Mouse (Mus musculus) thymus, postnatal 36 days (tissue): Measurements from ENCODE around the gene Pkd1l2.
A peak's percentile ranks its signal among the peaks of the same experiment; 100 is the strongest.

Experiments
- DNase-seq, 2 experiments: peaks; one replicate each; pipeline ENCODE4 v3.0.0; 2022; ENCODE audit warnings: mixed read lengths in 2 of 2

Gene Pkd1l2

DNA sequence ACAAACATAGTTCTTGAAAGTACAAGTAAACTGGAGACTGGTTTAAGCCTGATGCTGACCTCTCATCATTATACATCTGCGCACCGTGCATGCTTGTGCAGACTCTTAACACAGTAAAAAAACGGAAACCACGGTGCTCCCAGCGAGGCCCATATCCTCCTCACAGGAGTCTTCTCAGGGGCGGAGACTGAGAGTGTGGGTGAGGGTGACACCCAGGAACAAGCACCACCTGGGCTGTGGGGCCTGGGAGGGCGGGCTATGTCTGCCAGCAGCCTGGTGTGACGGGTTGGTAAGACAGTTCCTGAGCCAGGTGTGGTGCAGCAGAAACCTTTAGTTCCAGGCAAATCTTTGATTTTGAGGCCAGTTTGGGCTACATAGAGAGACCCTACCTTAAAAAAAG is 129.8 kb downstream of the Pkd1l2 start:
- DNase-seq, result peak; percentile 71 to 83

DNA sequence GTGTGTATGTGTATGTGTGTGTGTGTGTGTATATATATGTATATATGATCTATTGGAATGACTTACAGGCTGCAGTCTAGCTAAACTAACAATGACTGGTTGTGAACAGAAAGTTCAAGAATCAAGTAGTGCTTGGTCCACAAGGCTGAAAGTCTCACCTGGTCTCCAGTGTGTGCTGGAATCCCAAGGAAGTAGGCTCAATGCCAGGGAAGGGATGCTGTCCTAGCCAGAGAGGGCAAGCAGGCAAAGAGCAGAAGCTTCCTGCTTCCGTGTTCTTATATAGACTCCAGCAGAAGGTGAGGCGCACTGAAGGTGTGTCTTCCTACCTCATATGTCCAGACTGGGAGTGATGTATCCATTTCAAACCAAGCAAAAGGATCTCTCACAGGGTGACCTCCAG is 130.5 kb downstream of the Pkd1l2 start:
- DNase-seq, result no peak

DNA sequence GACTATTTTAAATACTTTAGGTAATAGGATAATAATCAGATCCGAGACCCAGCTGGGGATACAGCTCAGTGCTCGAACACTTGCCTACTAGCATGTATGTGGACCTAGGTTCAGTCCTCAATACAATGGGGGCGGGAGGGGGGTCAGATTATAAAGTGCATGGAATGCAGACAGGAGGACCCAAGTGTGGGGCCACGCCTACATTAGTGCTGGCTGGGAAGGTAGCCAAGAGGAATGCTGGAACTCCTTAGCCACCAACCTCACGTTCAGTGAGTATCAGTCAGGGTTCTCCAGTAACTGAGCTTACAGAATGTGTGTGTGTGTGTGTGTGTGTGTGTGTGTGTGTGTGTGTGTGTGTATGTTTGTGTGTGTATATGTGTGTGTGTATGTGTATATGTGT is 130.9 kb downstream of the Pkd1l2 start:
- no peak for DNase-seq

DNA sequence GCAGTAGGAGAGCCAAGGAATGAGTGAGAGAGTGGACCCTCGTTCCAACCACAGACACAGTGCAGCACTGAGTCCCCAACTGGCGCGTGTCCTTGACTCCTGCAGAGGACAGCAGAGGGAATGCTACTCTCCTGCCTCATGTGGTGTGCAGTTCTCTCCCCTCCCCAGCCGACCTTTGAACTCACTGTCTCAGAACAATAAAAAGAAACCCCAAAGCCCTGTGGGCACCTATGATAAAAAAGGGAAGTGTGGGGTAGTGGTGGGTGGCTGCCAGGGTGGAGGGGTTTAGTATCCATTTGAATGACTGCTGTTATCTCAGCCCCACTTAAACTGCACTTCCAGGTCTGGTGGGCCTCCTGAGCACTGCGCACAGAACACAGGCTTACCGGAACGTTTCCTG is 134.7 kb downstream of the Pkd1l2 start:
- no peak for DNase-seq

DNA sequence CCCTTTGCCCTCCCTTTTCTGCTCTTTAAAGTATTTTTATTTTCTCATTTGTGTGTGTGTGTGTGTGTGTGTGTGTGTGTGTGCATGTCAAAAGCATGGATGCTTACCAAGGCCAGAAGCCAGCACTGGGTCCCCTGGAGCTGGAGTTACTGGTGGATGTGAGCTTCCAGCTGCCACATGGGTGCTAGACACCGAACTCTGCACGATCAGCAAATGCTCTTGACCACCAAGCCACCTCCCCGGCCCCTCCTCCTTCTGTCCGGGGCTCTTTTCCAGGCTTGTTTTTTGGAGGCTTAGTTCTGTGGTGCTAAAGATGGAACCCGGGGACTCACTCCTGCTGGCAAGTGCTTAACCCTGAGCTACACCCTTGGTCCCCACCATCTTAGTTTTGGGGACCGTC is 135.4 kb downstream of the Pkd1l2 start:
- DNase-seq, result no peak

DNA sequence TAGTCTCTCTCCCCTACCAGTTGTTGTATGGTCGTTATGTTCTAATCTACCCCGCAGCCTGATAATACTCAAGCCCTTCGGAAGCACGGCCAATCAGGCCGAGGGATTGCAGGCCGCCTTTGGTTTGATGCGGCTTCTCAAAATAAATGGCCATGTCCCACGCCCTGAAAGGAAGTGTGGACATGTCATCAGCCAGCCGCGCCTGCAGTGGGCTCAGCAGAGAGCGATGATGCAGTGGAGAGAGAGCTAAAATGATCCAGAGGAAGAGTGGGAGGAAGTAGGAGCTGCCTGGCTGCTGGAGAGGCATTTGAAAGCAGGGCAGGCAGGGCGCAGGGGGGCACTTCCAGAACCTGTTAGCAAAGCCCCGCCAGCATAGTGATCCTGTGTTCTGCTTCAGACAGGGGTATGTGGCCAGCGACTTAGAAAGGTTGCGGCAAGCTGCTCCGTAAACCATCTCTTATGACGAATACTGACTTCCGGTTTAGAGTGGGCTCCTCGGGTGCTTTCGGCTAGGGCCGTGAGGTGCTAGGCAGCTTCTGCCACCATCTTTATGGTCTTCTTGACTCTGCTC is 135.9 kb downstream of the Pkd1l2 start:
- peak; percentile 13 to 16 for DNase-seq
